Mouse (Mus musculus) brain, embryonic 14.5 days (tissue): ENCODE results near the gene Zfp93.

Experiments used
- CTCF ChIP-seq: fragments of 200-500 bp; IDR thresholded peaks from 2 replicates; pipeline ENCODE4 v1.5.1; 2012; ENCODE audit warnings: inconsistent platforms, mild to moderate bottlenecking, moderate library complexity, borderline replicate concordance; ENCODE audit not compliant: insufficient read depth, insufficient read length; ENCODE audit errors: extremely low read depth
- POLR2A ChIP-seq: fragments of 200-500 bp; IDR thresholded peaks from 2 replicates; pipeline ENCODE4 v1.6.1; 2012; ENCODE audit warnings: mild to moderate bottlenecking, inconsistent platforms, borderline replicate concordance; ENCODE audit not compliant: poor library complexity, insufficient read depth, insufficient read length, severe bottlenecking; ENCODE audit errors: extremely low read depth

- TF ChIP-seq CTCF = no peak
- TF ChIP-seq POLR2A = no peak
Measured at GRCm38 (mm10) chr7:24253779-24254615, 16.2 kb upstream of the Zfp93 start.
